16 mouse cellular contexts compared by ENCODE assay signal in the genomic region with DNA sequence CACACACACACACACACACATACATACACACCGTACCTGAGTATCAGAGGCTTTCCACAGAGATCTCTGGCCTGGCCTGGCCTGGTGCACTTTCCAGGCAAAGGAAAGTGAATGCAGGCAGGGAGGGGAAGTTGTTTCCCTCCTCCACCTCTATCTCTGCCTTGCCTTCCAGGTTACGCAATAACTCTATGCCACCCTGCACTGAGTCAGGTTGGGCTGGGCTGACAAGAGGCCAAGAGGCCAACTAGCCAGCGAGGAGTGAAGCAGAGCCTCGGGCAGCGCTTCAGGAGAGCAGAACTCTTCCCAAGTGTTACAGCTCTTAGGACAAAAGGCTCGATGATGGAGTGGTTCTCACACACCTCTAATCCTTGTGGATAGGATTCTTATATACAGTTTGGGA.
DNase-seq lines count a peak whose midpoint lies in the region.
"Had no signal": no experiment of that assay in that cellular context is flagged by ENCODE, and none has a peak within 500 bp of the region (broad histone marks: within the 10 kb centered on the region; RNA-seq: fewer than 3 reads in every experiment).

No protein-coding gene starts in this region.

- peak; percentile 10 for DNase-seq in kidney, adult 11 months
- DNase-seq in kidney, postnatal 4 days = no peak
- DNase-seq in ovary, adult 18-20 months (ENCODE audit: low spot score) = peak; percentile 3
- no peak for DNase-seq in ovary, postnatal 10 days (ENCODE audit: low spot score)
- peak; percentile 66 for DNase-seq in adrenal gland, adult 2 months
- DNase-seq in kidney, postnatal 36 days = peak; percentile 33 to 35
- no peak for DNase-seq in c-Kit-positive CD71-positive TER-119-positive erythroid progenitor cells, embryonic 14.5 days (ENCODE audit: low spot score)
- DNase-seq: cerebellum, adult 11 months; cerebellum, postnatal 36 days; gastrocnemius, postnatal 25 days; layer of hippocampus, postnatal 36 days; liver; liver, postnatal 0 days; retina, postnatal 1 day; right cerebral cortex, postnatal 4 days; thymus, postnatal 14 days had no signal

Comparison
In these comparisons a context has a peak if more than half of its experiments do, and no peak if none do; other contexts are left out.
1. DNase-seq: peak in kidney, adult 11 months (single experiment), ovary, adult 18-20 months (single experiment), adrenal gland, adult 2 months (single experiment) and kidney, postnatal 36 days (2 of 2); none in kidney, postnatal 4 days (0 of 2), ovary, postnatal 10 days (single experiment) and c-Kit-positive CD71-positive TER-119-positive erythroid progenitor cells, embryonic 14.5 days (single experiment).